Mouse (Mus musculus) mesoderm, embryonic 11.5 days (tissue): ENCODE measurements at regions not wholly inside any gene's neighbourhood (a gene's known extent, or its start where the extent isn't known, plus 50 kb on each side); places are given as distances from the start of the nearest gene placed in this dataset.

ENCODE experiments used
- DNase-seq: peaks from one replicate; pipeline ENCODE4 v3.0.0-alpha.2; 2012; ENCODE audit warnings: low read depth, low spot score

DNA sequence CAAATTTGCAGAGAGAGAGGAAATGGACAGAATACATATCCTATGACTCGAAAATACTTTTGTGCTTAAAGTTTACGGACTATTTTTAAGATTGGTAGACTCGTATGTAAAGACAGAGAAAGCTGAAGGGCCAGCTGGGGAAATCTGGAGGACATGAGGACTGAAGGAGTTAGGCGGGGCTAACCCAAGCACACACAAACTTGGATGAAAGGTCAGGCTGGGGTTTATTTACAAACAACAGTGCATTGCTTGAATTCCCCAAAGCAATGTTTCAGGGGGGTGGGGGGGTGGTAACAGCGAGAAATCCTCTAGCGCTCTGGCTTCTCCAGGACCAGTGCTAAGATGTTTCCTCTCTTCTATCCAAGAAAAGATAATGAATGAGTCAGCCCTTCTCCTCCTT, 68.3 kb downstream of the Ptger2 start:
- no peak for DNase-seq

DNA sequence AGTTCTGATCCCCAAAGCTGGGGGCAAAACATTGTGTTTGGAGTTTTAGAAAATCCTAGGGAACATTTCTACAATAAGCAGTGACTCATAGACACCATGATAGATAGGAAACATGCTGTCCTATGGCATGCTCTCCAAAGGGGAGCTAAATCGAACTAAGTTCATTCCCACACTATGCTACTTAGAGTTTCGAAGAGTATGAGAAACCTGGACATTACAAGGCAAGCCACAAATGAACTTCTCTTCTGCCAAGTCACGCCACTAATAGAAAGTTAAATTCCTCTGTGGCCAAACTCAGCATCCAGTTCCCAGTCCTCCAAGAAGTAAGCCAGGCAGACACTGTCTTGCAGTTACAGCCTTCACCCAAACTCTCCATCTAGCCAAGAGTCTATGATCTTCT, 73.7 kb downstream of the Ptger2 start:
- no peak for DNase-seq

DNA sequence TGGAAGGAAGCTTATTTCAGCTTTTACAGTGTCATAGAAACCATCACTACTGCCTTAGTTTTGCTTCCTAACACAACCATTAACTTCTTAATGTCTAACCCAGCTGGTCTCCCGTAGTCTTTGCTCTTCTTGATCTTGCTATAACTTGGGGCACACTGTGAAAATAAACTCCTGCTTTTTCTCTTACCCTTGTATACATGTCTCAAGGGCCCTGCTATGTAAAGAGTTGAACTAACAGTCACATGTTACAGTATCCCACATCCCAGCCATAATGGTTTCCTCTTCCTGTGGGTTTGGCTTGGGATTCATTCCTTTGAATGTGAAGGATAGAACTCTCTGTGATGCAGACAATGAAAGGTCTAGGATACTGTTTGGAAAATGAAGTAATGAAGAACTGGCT, 76.5 kb downstream of the Ptger2 start:
- DNase-seq, result no peak

GRCm38 (mm10) chr14:45069598-45070212, 81.7 kb downstream of the Ptger2 start:
- DNase-seq, result peak; percentile 80

DNA sequence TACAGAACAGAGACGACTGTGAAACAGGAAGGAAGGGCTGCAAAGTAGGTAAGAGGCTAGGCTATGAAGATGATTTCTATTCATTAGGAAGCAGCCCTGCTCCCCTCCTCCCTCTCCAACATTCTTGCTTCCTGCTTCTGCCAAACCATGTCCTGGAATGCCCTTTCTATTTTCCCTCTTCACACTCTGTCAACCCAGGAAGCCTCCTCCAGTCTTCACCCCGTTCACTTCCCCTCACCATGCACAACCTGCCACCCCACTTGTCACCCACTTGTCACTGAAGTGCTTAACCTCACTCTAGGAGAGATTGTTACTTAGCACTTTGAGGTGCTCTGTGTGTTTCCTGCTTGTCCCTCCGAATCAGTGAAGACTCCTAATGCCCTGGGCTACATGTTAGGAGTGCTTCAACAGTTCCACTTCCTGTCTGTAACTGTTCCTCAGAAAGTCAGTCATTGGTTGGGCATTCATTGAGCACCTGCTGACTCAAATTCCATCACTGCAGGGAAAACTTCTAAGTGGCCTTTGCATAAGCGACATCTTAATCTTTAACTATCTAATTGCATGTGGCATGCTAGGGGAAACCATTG, 87.0 kb downstream of the Ptger2 start:
- no peak for DNase-seq

- no peak for DNase-seq
Observed at GRCm38 (mm10) chr14:45077216-45077615, 89.2 kb downstream of the Ptger2 start.

GRCm38 (mm10) chr14:45079793-45080192, 91.8 kb downstream of the Ptger2 start:
- no peak for DNase-seq

DNA sequence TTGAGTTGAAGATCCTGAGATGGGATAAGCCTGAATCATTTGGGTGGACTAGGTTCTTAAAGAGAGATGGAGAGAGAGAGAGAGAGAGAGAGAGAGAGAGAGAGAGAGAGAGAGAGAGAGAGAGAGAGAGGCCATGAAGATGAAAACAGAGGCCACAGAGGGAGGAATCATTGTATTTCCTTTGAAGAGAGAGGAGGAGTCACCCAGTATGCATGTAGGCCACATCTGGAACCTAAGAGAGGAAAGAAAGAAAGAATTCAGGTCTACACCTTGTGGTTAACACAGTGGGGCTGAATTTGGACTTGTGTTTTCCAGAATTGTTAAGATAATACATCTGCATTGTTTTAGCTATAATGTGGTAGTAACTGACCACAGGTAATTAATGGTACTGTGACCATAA, 92.2 kb downstream of the Ptger2 start:
- no peak for DNase-seq

DNA sequence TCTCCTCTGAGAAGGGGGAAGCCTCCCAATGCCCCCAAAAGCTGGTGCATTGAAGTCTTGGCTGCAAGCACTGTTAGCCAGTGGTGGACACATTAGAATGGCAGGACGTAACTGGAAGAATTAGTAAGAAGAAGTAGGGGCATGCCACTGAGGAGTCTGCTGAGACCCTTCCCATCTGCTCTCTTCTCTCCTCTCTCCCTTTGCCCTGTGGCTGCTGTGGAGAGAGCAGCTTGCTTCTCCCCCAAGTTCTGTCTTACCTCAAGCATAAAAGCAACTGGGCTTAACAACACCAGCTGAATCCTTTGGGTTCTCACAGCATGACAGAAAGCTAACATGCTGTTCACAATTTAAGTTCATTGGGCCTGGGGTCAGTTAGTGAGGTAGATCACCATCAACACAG, 95.1 kb downstream of the Ptger2 start:
- DNase-seq, result no peak
